Mouse (Mus musculus) heart, adult 9 months (tissue): ENCODE measurements around the gene Rnls.
A peak's percentile ranks its signal among the peaks of the same experiment; 100 is the strongest.
"Not testable (repeated sequence)": the region's sequence is repeated elsewhere in the genome, so short reads cannot be mapped to it uniquely, and the experiment has no call there.

Experiments used
- DNase-seq, 2 experiments: peaks; one replicate each; pipeline ENCODE4 v3.0.0; 2022; ENCODE audit warnings: low spot score in 2 of 2

The Rnls gene

DNA sequence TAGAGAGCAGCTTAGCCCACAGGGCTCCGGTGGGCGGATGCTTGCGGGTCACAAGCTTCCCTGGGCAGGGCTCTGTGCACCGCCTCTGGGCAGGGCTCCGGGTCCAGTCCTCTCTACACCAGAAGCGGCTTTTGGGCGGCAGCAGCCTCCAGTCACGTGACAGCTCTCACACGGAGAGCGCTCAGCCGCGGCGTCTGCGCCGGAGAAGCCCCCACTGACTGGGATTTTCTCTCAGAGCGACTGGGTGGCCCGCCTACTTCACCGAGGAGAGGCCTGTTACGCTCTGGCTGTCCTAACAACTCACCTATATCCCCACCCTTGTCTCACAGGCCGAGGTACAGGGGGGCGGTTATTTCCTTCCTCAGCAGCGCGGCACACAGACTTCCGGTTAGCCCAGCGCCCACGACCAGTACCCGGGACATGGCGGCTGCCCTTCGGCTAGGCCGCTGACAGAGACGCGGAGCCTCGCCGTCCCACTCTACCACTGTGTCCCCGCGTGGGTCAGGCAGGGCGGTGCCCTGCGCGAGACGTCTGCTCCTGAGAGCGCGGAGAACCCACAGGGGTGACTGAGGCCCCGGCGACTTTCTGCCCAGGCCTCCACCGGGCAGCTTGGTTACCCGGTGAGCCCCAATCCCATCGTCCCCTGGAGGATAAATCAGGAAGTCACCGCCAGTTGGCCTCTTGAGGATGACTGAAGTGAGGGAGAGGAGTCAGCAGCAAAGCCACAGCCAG is at the start of gene Rnls:
TSS of gene Rnls (minus strand) at position 645 of the 732 bp plus-strand sequence.
- peak; percentile 88 to 89 for DNase-seq

DNA sequence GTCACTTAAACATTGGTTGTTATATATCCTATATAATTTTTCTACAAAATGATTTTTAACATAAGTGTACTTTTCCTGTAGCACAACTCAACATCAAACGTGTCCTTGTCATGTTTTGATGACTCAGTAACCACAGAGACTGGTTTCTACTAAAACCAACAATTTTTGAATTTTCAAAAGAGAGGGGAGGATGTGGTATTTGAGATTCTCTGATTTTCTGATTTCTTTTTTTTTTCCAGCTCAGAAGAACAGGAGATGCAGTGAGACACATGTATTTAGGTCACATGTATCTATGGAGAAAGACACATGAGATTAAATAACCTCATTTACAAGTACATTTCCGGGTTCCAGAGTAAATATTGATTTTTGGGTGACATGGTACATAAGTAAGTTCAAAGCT is 37.4 kb upstream of the Rnls start:
- no peak for DNase-seq

DNA sequence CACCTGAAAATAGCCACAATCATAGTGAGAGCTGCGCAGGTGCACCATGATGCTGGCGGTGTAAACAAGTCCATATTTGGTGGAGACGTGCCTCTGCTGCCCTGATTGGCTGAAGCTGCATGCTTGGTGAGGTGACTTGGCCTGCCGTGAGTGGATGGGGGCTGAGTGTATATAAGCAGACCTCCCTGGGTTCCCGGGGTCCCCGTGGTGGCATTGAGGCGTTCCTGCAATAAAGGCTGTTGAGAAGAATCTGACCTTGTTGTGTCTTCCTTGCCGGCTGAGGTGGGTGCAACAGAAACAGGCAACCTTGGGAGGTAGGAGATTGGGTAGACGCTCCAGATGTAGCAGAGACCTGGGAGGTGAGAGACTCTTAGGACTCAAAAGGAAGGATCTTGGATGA is 27.3 kb upstream of the Rnls start:
- DNase-seq = not testable (repeated sequence)

DNA sequence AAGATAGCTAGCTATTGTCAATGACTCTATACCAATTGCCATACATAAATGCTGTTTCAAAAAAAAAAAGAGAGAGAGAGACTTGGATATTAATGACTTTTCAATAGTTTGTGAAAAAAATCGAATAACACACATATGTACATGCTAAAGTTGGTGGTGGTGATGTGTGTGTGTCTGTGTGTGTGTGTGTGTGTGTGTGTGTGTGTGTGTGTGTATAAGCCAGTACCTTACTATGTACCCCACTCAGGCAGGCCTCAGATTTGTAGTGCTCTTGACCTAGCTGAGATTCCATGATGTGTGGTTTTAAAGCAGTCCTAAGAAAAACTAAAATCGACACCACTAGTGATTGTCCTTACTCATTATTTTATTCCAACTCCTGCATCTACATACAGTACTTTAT is 11.3 kb downstream of the Rnls start:
- DNase-seq = no peak

DNA sequence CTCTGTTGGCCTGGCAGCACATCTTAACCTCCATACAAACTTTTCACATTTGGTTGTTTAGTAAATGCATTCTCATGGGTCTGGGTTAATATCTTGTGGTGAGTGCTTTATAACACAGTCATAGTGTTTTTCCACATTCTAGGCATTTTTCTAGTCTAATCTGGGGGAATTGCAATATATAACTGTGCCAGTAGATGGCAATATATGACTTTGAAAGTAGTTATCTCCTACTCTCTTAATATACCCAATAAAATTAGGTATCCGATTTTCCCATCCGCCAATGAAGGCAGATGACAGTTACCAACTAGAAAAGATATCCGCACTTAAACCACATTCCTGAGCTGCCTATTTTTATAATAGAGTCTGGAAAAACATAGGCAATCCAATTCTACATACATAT is 11.7 kb downstream of the Rnls start:
- DNase-seq = peak in 1 of 2 experiments; percentile 3

DNA sequence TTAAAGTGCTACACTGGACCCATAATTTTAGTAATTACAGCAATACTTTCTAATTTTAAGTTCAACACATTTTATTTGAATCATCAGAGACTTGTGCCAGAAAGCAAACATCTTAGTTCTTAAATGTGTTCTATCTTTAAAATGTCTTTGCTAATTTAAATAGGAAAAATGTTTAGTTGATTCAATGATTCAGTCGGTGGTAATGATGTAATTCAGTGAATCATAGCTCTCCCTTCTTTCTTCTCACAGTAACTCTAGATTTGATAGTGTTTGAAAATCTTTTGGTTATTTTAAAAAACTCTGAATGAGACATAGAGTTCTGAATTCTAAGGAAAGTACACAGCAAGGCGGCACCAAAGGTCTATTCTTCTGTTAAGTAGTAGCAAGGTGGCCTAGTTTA is 23.3 kb downstream of the Rnls start:
- DNase-seq = no peak

DNA sequence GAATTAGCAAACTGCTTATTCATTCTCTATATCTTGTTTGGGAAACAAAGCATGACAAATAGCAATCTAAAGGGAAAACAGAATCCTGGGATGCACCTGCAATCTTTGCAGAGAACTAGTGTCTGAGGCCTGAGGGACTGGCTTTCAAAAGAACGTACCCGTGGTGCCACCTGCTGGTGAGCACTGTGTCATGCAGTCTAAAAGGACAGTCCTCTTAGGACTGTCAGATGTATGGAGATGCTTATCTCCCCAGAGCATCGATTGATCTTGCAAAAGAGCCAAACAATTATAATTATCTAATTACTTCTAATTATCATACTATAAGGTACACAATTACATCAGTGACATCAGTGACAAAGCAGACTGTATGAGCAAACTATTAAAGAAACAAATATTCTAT is 25.4 kb downstream of the Rnls start:
- peak in 1 of 2 experiments; percentile 23 for DNase-seq

DNA sequence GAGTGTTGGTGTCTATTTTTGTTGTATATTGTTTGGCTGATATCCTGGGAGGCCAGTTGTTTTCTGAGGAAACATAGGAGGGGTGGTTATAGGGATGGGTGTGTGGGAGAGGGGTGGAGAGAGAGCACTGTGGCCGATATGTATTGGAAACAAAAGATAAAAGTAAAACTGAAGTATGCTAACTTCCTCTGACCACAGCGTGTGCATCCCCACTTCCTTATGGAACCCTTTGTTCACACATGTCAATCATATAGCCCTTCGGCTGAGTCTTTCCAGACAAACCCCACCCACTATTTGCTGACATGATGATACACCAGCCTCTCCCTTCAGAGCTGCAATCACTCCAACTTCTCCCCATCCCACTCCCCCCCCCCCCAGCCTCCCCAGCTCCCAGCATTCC is 35.1 kb downstream of the Rnls start:
- DNase-seq = no peak

DNA sequence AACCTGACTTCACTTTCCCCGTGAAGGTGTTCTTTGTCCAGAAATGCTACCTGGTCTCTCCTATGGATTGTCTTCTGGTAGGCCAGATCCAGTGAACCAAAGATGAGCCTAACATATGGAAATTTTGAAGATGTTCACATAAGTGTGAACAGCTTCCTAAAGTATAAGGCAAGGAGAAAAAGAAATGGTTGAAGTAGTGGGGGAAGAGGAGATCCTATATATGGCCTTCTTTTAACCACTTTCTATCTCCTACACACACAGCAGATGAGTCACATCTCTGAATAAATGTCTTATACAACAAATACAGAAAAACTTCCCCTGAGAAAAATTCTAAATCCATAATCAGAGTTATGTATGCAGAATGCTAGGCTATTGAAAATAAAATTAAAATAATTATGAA is 52.0 kb downstream of the Rnls start:
- DNase-seq = no peak

DNA sequence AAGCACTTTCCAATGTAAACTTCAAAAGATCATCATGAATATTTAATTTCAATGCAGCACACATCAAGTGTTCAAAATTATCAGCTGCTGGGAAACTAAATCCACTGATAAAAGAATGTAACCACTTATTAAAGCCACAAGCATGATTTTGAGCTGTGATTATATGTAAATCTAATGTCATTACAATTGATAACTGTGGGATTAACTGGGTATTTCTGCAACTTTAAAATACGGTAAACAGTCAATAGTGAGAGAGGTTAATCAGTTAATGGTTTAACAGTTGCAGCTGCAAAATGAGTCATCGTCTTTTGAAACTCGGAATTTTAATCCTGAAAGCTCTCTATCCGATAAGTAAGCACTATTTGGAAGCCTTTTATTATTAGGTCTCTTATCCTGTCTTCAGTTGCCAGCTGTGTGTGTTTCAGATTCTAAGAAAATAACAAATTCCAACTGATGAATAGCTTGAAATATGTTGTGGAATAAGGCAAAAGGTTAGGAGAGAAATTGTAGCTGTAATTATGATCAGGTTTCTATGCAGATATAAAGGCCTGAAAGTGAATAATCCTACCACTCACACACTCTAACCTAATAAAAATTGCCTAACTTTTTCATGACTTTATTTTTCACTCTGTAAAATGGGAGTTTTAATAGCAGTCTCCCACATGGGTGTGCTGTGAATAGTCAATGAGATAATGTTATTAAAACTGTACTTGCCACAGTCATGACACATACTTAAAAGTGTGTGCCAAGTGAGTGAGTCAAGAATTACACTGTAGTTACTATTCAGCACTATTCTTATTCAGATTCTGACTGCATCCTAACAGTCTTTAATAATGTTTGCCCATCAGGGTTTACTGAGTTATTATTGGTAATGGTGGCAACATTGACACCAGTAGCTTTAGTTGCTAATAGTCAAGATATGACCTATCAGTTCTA is 65.1 kb downstream of the Rnls start:
- DNase-seq = no peak

DNA sequence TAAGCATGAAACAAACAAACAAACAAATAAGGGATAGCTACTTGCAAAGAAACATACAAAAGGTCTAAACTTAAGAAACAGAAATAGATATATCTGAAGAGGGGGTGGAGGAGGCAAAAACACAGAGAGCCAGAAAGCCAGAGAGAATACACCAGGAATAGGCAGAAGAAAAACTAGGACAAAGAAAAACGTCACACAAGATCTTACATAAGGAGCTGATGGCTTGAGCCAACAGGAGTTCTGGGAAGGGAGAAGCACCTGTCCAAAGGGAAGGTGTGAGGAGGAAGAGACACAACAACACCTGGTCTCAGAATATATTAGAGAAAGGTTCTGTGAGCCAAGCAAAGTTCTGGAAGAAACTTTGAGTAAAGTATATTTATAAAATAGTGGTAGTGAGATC is 73.3 kb downstream of the Rnls start:
- no peak for DNase-seq

DNA sequence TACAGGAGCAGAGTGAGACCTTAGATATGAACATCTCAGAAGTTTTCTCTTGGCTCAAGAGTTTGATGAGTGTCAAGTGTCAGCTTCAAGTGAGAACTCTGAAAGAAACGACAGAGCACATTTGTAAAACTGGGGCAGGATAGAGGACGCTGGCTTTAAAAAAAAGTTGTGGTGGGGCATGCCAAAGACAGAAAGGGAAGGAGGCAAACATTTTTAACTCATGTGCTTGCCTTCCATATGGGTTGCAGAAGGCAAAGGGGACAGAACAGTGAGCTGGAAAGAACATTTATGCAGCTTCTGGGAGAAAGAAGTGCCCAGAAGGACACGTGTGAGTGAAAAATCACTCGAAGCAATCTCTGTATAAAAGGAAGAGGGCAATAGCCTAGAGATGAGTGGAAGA is 75.0 kb downstream of the Rnls start:
- DNase-seq = no peak

DNA sequence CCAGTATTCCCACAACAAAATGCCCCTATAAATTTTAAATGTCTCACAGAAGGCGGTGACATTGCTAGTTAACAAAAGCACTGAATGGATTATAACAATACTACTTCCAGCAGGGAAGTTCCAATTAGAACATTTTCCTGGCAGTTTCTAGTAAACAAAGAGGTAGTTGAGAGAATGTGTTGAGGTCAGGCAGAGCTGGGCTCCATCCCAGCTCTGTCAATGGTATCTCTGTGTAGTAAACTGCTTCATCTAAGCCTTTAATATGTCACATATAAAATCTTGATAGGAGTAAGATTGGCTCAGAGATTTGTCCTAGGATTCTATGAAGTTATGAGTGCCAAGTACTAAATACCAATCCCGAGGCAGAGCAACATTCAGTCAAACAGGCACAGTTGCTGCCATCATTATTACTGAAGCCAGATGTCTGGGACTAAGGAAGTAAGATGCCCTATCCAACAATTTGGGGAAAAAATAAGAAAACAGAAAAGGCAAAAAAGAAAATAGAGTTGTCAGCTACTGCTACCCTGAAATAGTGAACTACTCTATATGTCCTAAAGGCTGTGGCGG is 92.3 kb downstream of the Rnls start:
- DNase-seq = no peak

DNA sequence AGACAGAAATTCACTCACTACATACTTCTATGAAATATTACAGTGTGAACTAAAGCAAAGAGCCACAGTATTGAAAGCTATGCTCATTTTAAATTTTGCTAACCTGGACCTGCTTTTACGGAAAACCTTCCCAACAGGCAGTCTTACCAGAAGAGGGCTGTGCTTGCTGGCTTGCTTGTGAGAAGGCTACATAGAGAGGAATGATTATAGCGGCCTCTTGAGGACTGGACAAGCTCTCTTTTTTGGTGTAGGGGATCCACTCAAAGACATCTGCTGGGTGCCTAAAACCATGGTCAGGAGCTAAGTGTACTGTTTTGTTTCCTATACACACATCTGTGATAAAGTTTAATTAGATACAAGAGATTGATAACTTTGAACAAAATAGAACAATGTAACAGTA is 95.8 kb downstream of the Rnls start:
- DNase-seq = no peak

DNA sequence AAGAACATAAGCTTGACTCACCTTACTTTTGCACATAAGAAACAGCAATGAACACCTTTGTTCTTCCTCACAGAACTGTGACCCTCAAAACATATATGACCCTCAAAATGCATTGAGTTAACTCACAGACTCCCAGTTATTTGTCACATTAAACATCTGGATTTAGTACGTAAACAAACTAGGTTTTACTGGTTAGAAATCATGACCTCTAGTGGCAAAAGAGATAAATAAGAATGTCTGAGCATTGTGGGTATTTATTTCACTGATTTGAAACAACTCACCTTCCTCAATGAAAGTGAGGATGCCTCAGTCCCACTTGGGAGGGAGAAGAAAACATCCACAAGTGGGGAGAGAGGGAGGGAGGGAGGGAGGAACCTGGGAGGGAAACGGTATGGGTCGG is 109.1 kb downstream of the Rnls start:
- no peak for DNase-seq

DNA sequence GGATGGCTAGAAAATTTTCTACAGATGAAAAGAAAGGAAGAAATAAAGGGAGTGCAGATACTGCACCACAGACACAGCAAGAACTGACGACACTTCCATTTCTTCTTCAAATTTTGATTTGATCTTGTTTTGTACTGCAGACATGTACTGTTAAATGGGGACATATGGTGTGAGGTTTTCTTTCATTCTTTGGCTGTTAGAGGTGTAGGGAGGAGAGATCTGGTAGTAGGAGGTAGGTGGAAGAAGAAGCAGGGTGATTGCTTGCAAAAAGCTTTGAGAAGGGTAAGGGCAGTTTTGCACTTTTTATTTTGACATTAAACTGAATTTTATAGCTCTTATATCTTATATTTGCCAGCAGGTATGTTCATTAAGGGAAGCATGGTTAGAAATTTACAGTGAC is 115.7 kb downstream of the Rnls start:
- DNase-seq = no peak

DNA sequence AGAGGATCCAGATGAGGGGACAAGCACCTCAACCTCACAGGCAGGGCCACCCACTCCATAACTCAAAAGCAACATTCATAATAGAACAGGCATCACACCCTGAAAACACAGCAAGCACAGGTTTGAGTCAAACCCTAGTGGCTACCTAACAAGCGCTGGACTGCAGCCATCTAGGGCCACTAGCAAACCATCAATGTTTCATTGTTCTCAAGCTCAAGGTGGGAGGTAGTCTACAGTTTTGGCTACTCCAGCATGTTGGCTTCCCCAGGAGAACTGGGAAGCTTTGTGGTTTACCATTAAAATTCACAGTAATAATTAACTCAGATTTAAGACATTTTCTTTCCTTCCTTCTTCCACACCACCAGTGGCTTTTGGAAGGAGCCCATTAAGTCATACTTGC is 118.4 kb downstream of the Rnls start:
- DNase-seq = no peak

DNA sequence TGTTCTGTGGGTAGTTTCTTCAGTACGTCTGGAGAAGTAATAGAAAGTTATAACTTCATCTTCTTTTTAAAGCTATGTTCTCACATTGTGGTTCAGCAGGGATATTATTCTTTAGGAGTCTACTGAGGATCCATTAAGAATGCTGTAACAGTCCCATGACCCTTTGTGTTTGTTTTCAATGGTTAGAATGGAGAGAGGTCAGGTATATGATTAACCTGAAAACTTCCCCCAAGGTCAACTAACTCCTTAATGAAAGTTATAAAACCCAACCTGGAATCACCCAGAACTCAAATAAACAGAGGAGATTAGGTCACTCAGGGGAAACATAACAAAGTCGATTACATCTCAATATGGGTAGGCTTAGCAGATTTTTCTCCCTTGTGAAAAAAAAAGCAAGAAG is 120.5 kb downstream of the Rnls start:
- DNase-seq = no peak

DNA sequence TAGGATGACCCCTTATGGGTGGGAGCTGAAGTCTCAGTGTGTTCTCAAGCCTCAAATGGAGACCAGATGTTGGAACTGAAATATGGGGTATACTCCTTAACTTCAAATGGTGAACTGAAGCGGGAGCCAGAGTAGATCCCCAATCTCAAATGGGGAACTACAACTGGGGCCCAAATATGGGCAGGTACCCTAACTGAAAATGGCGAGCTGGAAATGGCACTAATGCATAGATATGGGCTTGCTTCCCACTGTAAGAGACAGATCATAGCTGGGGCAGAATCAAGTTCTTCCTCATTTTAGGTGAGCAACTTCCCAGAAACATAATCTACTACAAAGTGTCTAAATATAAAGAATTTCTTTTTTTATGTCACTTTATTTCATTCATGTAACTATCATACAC is 121.9 kb downstream of the Rnls start:
- DNase-seq = no peak

DNA sequence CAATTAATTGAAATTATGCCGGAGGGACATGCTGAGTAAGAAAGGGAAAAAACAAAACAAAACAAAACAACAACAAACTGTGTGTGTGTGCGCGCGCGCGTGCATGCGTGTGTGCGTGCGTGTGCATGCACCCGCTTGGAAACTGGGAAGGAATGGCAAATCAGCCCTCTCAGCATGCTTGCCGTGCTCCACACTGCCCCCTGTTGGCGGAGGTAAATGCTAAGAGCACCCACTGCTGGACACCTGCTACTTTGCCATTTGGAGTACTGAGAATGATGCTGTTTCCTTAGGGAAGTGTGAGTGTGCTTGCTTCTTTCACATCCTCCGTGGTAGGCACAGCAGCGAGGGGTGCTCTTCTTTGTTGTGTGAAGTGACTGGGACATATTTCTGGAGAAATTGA is 124.1 kb downstream of the Rnls start:
- DNase-seq = no peak

DNA sequence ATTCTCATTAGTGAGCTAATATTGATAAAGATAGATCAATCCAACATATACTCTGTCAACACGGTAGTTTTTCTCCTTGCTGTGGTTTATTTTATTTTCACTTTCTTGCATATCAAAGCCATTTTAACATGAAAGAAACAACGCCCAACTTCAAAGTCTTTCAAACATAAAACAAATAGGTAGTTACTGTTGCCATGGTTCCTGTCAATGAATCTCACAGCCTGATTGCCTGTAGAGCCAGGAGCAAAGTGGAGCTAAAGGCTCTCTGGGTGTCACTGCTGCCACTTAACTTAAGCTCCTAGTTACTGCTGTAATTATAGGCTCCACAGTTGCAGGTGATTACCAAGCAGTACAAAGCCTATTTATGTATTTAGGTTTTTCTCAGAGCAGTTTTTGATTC is 126.8 kb downstream of the Rnls start:
- DNase-seq = no peak

DNA sequence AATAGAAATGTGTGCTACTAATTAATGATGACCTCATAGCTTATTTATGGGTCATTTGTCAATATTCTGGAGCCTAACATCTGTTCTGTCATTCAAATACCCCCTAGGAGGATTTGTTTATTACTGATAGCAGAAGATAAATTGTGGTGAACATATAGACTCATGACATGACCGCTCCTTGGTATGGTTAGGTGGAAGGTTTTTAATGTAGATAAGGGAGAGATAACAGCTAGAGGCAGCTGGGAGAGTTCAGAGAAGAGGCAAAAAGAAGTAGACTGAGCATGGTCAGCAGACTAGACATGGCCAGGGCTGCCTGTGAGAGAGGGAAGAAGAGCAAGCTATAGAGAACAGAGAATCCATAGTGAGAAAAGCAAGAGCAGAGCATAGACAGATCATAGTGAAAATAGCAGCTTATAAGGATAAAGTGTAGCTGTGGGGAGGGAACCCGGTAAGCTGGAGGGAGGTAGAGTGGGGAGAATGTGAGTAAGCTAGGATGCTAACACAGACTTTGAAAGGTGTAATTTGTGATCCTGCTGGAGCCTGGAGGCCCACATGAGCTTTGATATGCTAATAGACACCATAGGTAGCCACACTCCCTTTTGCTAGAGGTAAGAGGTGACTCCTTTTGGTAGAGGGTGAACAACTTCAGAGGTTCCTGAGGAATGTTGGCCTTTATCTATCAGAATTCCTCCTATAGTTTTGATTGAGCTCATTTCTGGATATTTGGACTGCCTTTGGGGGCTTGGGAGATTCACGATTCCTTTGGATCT is 127.7 kb downstream of the Rnls start:
- DNase-seq = no peak
